Mouse (Mus musculus): Measurements from ENCODE around the gene Smim20.

The Smim20 gene

GRCm38 (mm10) chr5:53266931-53267853 is at the start of gene Smim20:
Gene Smim20 (plus strand): TSS chr5:53267083.
- WGBS, result 11% methylated on average over 52 of the region's 53 CpGs

GRCm38 (mm10) chr5:53225434-53225833 is 41.4 kb upstream of the Smim20 start:
- 92% methylated on average over 13 of the region's 13 CpGs for WGBS

DNA sequence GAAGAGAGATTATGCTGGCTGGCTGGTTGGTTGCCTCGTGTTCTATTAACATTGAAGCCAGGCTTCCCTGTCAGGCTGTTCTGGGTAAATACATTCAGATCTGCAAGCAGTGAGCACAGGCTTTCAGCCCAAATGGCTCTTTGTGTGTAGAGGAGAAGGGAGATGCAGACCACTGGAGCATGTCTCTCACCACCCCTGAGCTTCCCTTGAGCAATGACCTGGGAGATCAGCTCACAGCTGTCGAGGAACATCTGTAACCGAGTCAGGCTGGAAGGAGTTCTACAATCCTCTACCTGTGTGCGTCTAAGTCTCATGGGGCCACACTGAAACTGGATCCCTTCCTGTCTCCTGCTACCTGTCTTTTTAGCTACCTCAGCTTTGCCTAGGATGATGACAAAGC is 36.3 kb upstream of the Smim20 start:
- WGBS, result 82% methylated on average over 4 of the region's 4 CpGs

- 63% methylated on average over 4 of the region's 4 CpGs for WGBS
These were observed 31.3 kb upstream of the Smim20 start for GRCm38 (mm10) chr5:53235551-53235950.

GRCm38 (mm10) chr5:53236136-53236535 is 30.7 kb upstream of the Smim20 start:
- WGBS, result 29% methylated on average over 5 of the region's 5 CpGs

- 77% methylated on average over 7 of the region's 8 CpGs for WGBS
These were observed 30.1 kb upstream of the Smim20 start for GRCm38 (mm10) chr5:53236749-53237148.

GRCm38 (mm10) chr5:53238761-53239160 is 28.1 kb upstream of the Smim20 start:
- WGBS, result 60% methylated on average over 7 of the region's 7 CpGs

GRCm38 (mm10) chr5:53239189-53239588 is 27.7 kb upstream of the Smim20 start:
- WGBS, result 98% methylated on average over 7 of the region's 7 CpGs

DNA sequence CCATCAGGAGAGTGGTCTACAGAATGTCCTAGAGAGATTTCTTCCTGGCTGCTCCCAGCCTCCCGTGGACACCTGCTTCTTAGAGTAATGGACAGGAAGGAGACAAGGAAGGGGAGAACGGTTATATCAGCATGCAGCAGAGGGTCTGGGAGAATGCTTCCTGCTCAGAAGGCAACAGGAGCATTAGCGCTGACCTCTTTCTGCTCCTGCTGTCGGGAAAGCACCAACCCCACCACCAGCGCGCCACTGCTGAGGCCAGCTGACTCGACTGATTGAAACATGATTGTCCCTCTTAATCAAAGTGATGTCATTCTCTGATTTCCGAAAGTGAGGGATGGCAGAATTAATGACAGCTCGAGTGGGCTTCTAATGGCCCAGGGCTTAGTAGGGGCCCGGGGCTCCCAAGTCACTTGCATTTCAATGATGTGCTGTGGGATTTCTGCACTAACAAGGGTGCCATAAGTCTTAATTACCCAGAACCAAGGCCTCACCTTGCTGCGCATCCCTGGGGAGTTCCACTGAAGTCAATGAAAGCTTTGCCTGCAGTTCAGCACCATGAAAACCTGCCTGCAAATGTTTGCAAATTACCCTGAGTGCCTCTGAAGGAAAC is 26.9 kb upstream of the Smim20 start:
- WGBS, result 81% methylated on average over 11 of the region's 11 CpGs

GRCm38 (mm10) chr5:53241109-53241508 is 25.8 kb upstream of the Smim20 start:
- 76% methylated on average over 2 of the region's 2 CpGs for WGBS

- 70% methylated on average over 5 of the region's 5 CpGs for WGBS
These were observed 24.9 kb upstream of the Smim20 start for GRCm38 (mm10) chr5:53241963-53242362.

DNA sequence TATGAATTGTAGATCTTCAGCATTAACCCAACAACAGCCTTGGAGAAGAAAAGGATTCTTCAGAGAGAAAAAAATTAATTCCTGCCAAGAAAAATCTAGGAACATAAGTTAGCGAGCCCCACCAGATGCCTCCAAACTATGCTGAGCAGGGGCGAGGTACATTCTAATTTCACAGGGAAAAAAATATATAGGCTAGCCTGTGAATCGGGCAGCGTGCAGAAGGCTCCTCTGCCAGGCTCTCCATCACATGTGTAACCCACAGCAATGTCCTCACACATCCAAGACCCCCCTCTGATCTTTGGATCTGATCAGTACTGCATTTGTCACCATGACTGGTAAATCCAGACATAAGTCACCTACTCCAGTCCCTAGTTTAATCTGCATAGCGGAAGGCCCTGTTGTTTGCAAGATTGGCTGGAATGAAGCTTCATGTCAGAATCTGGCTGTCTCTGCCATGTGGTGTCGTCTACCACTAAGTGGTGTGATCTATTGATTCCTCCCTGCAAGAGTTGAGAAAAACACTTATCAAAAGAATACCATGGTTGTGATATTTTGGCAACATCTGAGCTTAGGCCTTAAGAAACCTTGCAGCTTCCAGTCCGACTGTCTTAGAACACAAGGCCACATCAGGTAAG is 23.9 kb upstream of the Smim20 start:
- 56% methylated on average over 7 of the region's 7 CpGs for WGBS

- 60% methylated on average over 10 of the region's 10 CpGs for WGBS
These were observed 22.9 kb upstream of the Smim20 start for GRCm38 (mm10) chr5:53243933-53244332.

DNA sequence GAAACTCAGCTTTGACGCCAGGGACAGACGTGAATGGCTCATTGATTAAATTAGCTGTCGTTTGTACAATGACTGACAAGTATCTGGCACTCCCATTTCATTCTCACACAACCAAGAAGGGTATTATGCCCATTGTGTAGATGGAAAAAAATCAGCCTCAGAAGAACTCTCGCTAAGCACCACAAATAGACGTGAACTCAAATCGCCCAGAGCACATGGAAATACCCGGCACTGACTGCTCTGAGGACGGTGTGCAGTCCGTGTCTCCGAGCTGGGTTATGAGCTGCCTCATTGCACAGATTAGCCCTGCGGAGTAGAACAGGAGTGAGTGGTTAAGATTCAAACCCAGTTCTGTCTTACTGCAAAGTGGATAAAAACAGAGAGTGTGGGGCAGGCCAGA is 18.4 kb upstream of the Smim20 start:
- 64% methylated on average over 11 of the region's 11 CpGs for WGBS

DNA sequence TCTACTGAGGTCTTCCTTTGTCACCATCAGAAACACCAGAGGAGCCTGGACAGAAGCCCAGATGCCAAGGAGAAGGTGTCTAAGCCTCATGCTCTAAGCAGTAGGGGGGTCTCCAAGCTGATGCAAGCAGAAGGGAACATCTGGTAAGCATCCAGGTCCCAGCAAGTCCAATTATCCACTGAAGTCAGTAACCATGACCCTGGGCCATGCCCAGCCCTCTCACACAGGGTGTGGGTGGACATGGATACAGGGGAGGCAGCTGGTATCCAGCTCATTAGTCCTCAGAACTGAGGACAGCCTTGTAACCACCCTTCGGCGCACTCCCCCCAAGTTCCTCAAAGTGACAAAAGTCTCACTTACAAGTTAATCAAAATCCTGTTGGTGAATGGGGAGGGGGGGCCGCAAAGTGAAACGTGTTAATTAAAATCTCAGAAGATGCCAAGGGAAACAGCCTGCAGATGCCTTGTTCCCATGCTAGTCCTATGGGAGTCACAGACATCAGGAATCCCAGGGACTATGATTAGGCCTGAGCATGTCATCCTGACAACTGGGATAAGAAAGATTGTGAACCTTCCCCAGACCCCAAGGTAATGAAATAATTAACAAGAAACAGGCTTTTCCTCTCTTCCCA is 17.3 kb upstream of the Smim20 start:
- 50% methylated on average over 4 of the region's 4 CpGs for WGBS

- 96% methylated on average over 5 of the region's 5 CpGs for WGBS
These were observed 12.7 kb upstream of the Smim20 start for GRCm38 (mm10) chr5:53254154-53254553.

DNA sequence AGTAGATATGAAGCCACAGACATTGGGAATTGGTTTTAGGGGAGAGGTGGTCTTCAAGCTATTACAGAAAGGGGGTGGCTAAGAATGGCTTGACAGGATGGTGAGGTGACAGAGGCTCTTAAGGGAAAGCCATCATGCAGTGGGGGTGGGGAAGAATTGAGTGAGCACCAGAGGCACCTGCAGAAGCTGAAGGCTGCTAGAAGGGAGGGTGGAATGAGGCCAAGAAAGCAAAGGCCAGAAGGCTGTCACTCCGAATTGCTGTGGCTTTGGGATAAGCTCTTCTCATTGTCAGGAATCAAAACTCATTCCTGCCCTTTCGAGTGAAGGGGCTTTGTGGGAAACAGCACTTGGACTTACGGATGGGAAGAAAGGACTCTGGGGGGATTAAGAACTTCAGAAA is 12.1 kb upstream of the Smim20 start:
- WGBS, result 87% methylated on average over 3 of the region's 3 CpGs

DNA sequence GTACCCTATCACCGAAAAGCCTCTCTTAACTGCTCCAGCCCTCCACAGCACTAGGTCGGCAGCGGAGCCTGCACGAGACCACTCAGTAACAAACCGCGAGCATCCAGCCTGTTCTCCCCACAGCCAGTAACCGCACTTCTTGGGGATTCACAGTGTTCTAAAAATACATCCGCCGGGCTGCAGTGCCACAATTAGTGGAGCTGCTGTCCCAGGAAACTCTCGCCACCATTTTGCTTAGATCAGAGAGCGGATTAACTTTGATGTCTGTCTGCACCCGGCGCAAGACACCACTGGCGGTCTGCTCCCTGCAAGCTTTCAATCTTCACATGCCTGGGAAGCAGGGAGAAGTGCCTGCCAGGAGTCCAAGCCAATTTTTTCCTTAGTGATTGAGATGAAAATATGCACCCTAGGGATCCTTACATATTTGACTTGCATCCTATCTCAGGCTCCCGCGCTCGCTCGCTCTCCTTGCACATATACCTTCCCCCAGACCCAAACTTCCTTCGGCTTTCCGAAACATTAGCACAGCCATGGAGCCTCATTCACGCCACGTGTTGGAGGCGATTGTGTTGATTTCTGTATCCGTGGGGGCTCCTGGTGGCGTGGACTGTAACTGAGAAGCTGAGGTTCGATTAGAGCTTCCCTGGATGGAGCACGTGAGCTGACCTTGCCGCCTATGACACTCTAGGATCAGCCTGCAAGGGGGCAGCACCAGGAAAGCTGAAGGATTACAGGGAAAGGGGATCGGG is 8.7 kb upstream of the Smim20 start:
- WGBS, result 3% methylated on average over 29 of the region's 29 CpGs

- WGBS, result 62% methylated on average over 5 of the region's 5 CpGs
These were observed 7.0 kb upstream of the Smim20 start for GRCm38 (mm10) chr5:53259894-53260293.

DNA sequence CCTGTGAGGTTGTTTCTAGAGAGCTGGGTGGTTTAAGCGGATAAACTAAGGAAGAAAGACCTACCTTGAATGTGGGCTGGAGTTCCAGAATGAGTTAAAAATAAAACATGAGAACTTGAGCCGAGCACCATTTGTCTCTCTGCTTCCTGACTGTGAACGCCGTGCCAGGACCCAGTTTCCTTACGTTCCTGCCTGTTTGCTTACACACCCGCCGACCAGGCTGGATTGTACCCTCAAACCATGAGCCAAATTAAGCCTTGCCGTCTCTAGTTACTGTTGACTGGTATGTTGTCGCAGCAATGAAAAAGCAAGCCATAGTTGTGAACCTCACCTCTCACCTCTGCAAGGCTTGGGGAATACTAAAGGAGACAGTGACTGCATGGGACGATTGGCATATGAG is 4.9 kb upstream of the Smim20 start:
- WGBS, result 52% methylated on average over 10 of the region's 10 CpGs

DNA sequence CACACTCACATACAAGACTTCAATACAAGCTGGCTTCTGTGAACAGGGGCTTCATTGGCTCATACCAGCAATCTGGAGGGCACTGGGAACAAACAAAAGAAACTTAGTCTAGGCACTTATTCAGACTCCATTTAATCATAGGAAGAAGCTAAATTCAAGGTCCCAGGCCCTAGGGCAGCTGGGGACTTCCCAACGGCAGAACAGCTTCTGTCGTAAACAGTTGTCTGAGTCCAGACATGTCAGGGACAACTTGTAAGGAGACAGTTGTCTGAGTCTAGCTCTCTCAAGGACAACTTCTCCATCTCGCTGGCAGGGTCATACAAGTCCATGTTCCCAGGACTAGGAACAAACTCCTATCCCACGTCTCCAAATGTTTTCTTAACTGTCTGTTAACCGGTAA is 2.8 kb upstream of the Smim20 start:
- 83% methylated on average over 5 of the region's 5 CpGs for WGBS
